Mouse (Mus musculus): Measurements from ENCODE around the gene Ddah1. TPM values are rescaled to one million over a fixed set of nuclear protein-coding genes. Genes with fewer than 3 reads are reported as not detected.

The Ddah1 gene
- polyA plus RNA-seq, 1 experiment from 2014 or later, result 28.0 TPM

DNA sequence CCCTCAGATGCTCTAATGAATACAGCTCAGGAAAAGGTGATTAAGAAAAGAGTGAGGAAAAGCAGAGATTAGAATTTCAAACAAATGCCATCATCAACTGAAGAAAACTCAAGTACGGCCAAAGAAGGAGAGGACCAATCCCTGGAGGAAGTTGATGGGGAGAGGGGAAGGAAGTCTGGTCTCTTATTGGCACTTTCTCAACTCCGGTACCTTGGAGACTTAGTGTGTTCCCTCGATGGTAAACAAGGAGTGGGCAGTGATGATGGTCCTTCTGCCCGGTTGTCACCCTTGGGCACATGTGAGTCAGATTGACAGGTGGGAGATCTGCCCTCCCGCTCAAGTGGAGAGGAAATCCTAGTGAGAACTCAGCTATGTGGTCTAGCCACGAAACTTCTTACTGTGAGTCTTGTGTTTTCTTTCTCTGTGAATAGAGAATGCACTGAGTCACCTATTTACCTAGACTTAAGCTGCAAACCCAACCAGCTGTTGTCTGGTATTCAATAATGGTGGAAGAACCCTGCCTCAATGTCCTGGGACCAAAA is 129.0 kb downstream of the Ddah1 start:
- H3K4me2 ChIP-seq (ENCODE audit: low read depth, low read length), result no peak overlapping the region
- DNase-seq (ENCODE audit: low spot score) (no peak), ATAC-seq (replicated peaks; ENCODE audit: insufficient number of reproducible peaks, low FRiP score, low TSS enrichment, low read depth) (no peak)
- H3K9me3 ChIP-seq (replicated peaks; ENCODE audit: control insufficient read depth, low read length), result no peaks in the 10 kb centered on the region
- H3K27ac ChIP-seq (replicated peaks; ENCODE audit: low read depth, low read length), result no peak overlapping the region
- 80% methylated on average over 6 of the region's 6 CpGs for WGBS
- H3K27me3 ChIP-seq (ENCODE audit: control insufficient read depth, insufficient read depth, low read length), result no peaks in the 10 kb centered on the region
- no peaks in the 10 kb centered on the region for H3K36me3 ChIP-seq (replicated peaks; ENCODE audit: control insufficient read depth, insufficient read depth, low read depth, low read length)
- no peak overlapping the region for H3K9ac ChIP-seq (replicated peaks; ENCODE audit: low read length)
- H3K4me1 ChIP-seq (ENCODE audit: control insufficient read depth, insufficient read depth, low read length), result peaks cover 3% of the 10 kb centered on the region; the same call in 1 of the 2 replicates
- no peak overlapping the region for H3K4me3 ChIP-seq (ENCODE audit: low read depth, low read length)

DNA sequence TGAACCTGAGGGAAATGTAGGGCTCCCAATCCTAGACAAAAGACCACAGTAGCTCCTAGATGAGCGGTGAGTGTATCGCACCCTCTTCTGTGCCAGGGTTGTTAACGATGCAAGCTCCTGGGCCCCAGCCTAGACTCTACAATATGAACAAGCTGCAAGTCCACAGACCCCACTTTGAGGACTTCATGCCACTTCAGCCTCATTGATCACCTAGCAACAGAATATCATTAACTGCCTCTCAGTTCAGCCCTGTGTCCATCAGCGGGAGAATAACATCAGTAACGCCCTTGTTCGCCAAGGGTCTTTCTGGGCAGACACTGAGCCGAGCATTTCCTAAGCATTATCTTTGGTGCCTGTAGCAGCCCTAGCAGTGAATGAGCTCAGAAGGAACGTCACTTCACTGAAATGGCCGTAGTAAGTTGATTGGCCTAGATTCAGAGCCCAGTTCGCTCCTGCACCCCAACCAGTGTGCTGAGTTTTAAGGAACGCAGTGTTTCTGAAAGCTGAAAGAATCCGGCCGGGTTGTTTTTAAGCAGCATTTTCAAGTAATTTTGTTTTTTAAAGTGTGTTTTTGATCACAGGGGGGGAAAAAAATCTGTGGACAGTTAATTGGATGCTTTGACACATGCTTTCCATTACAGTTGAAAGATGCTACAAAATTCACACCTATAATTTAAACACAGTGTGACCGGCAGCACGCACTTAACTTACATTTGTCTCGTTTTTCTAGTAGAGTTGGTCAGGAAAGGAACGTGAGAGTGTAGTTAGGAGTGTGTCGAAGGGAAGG is 132.1 kb downstream of the Ddah1 start:
- WGBS, result 80% methylated on average over 18 of the region's 18 CpGs
- Histone ChIP-seq H3K9me3 (replicated peaks; ENCODE audit: control insufficient read depth, low read length) (no peaks in the 10 kb centered on the region), H3K9ac (replicated peaks; ENCODE audit: low read length) (no peak overlapping the region), H3K27me3 (ENCODE audit: control insufficient read depth, insufficient read depth, low read length) (no peaks in the 10 kb centered on the region), H3K4me2 (ENCODE audit: low read depth, low read length) (no peak overlapping the region), H3K36me3 (replicated peaks; ENCODE audit: control insufficient read depth, insufficient read depth, low read depth, low read length) (no peaks in the 10 kb centered on the region), H3K27ac (replicated peaks; ENCODE audit: low read depth, low read length) (no peak overlapping the region), H3K4me1 (ENCODE audit: control insufficient read depth, insufficient read depth, low read length) (peaks cover 3% of the 10 kb centered on the region; the same call in 1 of the 2 replicates), H3K4me3 (ENCODE audit: low read depth, low read length) (no peak overlapping the region)
- peak; percentile 81 for ATAC-seq (replicated peaks; ENCODE audit: insufficient number of reproducible peaks, low FRiP score, low TSS enrichment, low read depth)
- DNase-seq (ENCODE audit: low spot score), result peak; percentile 29

DNA sequence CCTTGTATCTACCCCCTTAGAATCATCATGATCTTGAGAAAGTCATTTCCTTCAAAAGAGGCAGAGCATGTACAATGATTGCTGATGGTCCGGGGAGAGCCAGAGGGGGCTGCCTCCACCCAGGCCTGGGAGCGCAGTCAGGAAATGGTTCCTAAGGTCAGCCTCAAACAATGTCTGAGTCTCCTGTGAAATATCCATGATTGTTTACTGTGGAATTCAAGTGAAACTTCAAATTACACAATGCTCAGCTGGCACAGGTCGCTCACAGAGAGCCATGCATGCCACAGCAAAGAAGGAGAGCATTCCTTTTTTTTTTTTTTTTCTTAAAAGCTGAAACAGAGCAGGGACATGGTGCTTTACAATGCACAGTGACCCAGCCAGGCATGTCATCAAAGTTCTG is 134.0 kb downstream of the Ddah1 start:
- DNase-seq (ENCODE audit: low spot score) (no peak), ATAC-seq (replicated peaks; ENCODE audit: insufficient number of reproducible peaks, low FRiP score, low TSS enrichment, low read depth) (no peak)
- H3K4me3 ChIP-seq (ENCODE audit: low read depth, low read length), result no peak overlapping the region
- H3K4me2 ChIP-seq (ENCODE audit: low read depth, low read length), result no peak overlapping the region
- H3K27ac ChIP-seq (replicated peaks; ENCODE audit: low read depth, low read length), result no peak overlapping the region
- H3K4me1 ChIP-seq (ENCODE audit: control insufficient read depth, insufficient read depth, low read length), result no peaks in the 10 kb centered on the region
- no peaks in the 10 kb centered on the region for H3K27me3 ChIP-seq (ENCODE audit: control insufficient read depth, insufficient read depth, low read length)
- no peaks in the 10 kb centered on the region for H3K9me3 ChIP-seq (replicated peaks; ENCODE audit: control insufficient read depth, low read length)
- 81% methylated on average over 3 of the region's 3 CpGs for WGBS
- H3K9ac ChIP-seq (replicated peaks; ENCODE audit: low read length), result no peak overlapping the region
- H3K36me3 ChIP-seq (replicated peaks; ENCODE audit: control insufficient read depth, insufficient read depth, low read depth, low read length), result no peaks in the 10 kb centered on the region

DNA sequence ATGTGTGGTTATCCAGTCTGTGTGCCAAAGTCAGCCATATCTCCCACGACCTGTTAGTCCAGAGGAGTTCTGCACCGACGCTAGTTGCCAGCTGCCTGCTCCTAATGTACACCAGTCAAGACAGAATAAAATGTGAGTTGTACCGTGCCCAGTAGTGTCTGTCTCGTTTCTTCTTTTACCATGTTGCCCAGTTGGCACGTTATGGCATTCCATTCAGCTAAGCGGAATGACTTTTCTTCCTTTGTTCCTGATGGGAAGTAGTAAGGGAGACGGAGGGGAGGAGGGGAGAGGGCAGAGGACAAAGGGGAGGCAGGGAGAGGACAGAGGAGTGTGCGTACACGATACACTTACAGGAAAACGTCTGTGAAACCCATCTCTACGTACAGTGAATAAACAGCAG is 135.7 kb downstream of the Ddah1 start:
- Histone ChIP-seq H3K36me3 (replicated peaks; ENCODE audit: control insufficient read depth, insufficient read depth, low read depth, low read length) (no peaks in the 10 kb centered on the region), H3K4me3 (ENCODE audit: low read depth, low read length) (no peak overlapping the region), H3K4me1 (ENCODE audit: control insufficient read depth, insufficient read depth, low read length) (no peaks in the 10 kb centered on the region), H3K9me3 (replicated peaks; ENCODE audit: control insufficient read depth, low read length) (no peaks in the 10 kb centered on the region), H3K27me3 (ENCODE audit: control insufficient read depth, insufficient read depth, low read length) (no peaks in the 10 kb centered on the region), H3K27ac (replicated peaks; ENCODE audit: low read depth, low read length) (no peak overlapping the region), H3K9ac (replicated peaks; ENCODE audit: low read length) (no peak overlapping the region), H3K4me2 (ENCODE audit: low read depth, low read length) (no peak overlapping the region)
- 79% methylated on average over 12 of the region's 12 CpGs for WGBS
- DNase-seq (ENCODE audit: low spot score) (no peak), ATAC-seq (replicated peaks; ENCODE audit: insufficient number of reproducible peaks, low FRiP score, low TSS enrichment, low read depth) (no peak)

DNA sequence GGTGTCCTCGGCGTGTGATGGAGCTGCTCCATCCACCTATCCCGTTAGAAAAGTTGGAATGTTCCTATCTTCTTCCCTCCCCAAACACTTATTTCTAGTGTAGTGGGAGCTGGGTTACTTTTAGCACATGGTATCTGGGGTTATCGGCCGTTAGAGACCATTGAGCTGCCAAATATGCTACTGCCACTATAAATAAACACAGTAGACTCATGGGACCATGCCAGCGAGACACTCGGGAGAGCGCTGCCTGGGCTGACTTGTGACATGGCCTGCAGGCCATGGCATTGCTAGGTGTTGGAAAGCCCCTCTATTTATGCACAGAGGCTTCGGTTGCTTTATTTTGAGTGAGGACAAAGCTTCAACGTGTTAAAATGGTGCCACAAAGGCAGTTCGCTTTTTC is 139.3 kb downstream of the Ddah1 start:
- Histone ChIP-seq H3K36me3 (replicated peaks; ENCODE audit: control insufficient read depth, insufficient read depth, low read depth, low read length) (no peaks in the 10 kb centered on the region), H3K9ac (replicated peaks; ENCODE audit: low read length) (no peak overlapping the region), H3K4me2 (ENCODE audit: low read depth, low read length) (no peak overlapping the region), H3K4me3 (ENCODE audit: low read depth, low read length) (no peak overlapping the region), H3K27ac (replicated peaks; ENCODE audit: low read depth, low read length) (no peak overlapping the region), H3K27me3 (ENCODE audit: control insufficient read depth, insufficient read depth, low read length) (no peaks in the 10 kb centered on the region), H3K4me1 (ENCODE audit: control insufficient read depth, insufficient read depth, low read length) (no peaks in the 10 kb centered on the region), H3K9me3 (replicated peaks; ENCODE audit: control insufficient read depth, low read length) (no peaks in the 10 kb centered on the region)
- no peak for DNase-seq (ENCODE audit: low spot score)
- no peak for ATAC-seq (replicated peaks; ENCODE audit: insufficient number of reproducible peaks, low FRiP score, low TSS enrichment, low read depth)
- WGBS, result 84% methylated on average over 11 of the region's 11 CpGs

DNA sequence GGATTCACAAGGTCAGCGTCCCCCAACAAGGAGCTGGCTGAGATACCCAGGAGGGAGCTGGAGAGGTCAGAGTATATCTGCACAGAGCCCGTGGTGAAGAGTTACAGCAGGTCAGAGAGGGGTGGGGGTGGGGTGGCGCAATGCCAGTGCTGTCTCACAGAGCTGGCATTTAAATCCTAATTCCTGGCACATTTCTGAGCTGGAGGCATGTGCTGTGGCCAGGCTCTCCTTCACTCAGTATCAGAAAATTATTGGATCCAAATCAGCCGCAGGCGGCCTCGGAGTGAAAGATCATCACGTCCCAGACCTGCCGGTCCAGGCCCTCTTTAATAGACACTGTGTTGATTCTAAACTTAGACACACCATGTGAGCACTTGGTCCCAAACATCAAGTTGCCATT is 141.4 kb downstream of the Ddah1 start:
- no peaks in the 10 kb centered on the region for H3K4me1 ChIP-seq (ENCODE audit: control insufficient read depth, insufficient read depth, low read length)
- no peak for DNase-seq (ENCODE audit: low spot score)
- no peaks in the 10 kb centered on the region for H3K36me3 ChIP-seq (replicated peaks; ENCODE audit: control insufficient read depth, insufficient read depth, low read depth, low read length)
- H3K4me3 ChIP-seq (ENCODE audit: low read depth, low read length), result no peak overlapping the region
- H3K9ac ChIP-seq (replicated peaks; ENCODE audit: low read length), result no peak overlapping the region
- H3K9me3 ChIP-seq (replicated peaks; ENCODE audit: control insufficient read depth, low read length), result no peaks in the 10 kb centered on the region
- no peak overlapping the region for H3K4me2 ChIP-seq (ENCODE audit: low read depth, low read length)
- 89% methylated on average over 8 of the region's 8 CpGs for WGBS
- H3K27ac ChIP-seq (replicated peaks; ENCODE audit: low read depth, low read length), result no peak overlapping the region
- no peak for ATAC-seq (replicated peaks; ENCODE audit: insufficient number of reproducible peaks, low FRiP score, low TSS enrichment, low read depth)
- no peaks in the 10 kb centered on the region for H3K27me3 ChIP-seq (ENCODE audit: control insufficient read depth, insufficient read depth, low read length)

DNA sequence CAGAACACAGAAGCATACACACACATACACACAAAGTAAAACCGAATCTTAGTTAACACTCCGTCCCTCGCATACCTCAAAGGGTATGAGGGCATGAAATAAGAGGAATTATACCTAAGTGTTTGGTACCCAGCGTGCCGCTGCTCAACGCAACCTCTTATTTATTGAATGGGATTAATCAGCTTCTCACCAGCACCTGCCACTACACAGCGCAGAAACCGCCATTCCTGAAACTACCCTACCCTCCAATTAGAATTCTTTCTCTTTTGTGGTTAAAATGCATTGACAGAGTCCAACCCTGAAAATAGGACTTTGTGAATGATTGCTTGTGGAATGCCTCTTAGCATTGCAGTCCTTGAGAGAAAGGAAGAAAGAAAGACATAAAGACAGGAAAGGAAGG is 145.1 kb downstream of the Ddah1 start:
- Histone ChIP-seq H3K4me3 (ENCODE audit: low read depth, low read length) (no peak overlapping the region), H3K9ac (replicated peaks; ENCODE audit: low read length) (no peak overlapping the region), H3K27ac (replicated peaks; ENCODE audit: low read depth, low read length) (no peak overlapping the region), H3K9me3 (replicated peaks; ENCODE audit: control insufficient read depth, low read length) (no peaks in the 10 kb centered on the region), H3K27me3 (ENCODE audit: control insufficient read depth, insufficient read depth, low read length) (no peaks in the 10 kb centered on the region), H3K4me1 (ENCODE audit: control insufficient read depth, insufficient read depth, low read length) (no peaks in the 10 kb centered on the region), H3K36me3 (replicated peaks; ENCODE audit: control insufficient read depth, insufficient read depth, low read depth, low read length) (no peaks in the 10 kb centered on the region), H3K4me2 (ENCODE audit: low read depth, low read length) (no peak overlapping the region)
- ATAC-seq (replicated peaks; ENCODE audit: insufficient number of reproducible peaks, low FRiP score, low TSS enrichment, low read depth) (no peak; the same call in 1 of the 2 replicates), DNase-seq (ENCODE audit: low spot score) (no peak)
- 84% methylated on average over 8 of the region's 8 CpGs for WGBS
